8 mouse cellular contexts compared by ENCODE assay signal in genomic region chr7:99352526-99353400, GRCm38 (mm10). TPM values are rescaled to one million over a fixed set of nuclear protein-coding genes. Genes with fewer than 3 reads are reported as not detected.
A peak's percentile ranks its signal among the peaks of the same experiment; 100 is the strongest.
DNase-seq lines count a peak whose midpoint lies in the region; ATAC-seq and TF ChIP-seq lines count a peak whose summit lies in the region.

TSS of gene Serpinh1 (minus strand) at chr7:99353239.

- peak within 1 kb of the TSS; percentile 35; the same call in 1 of the 2 replicates for H3K27ac ChIP-seq in ES-E14 (ENCODE audit: insufficient read depth, low read depth, low read length, poor library complexity, severe bottlenecking)
- peak within 1 kb of the TSS; percentile 80 for H3K27ac ChIP-seq in forebrain, embryonic 16.5 days (ENCODE audit: low read length)
- peak within 1 kb of the TSS; percentile 93 for H3K27ac ChIP-seq in lung, postnatal 0 days (ENCODE audit: low read length)

- in situ Hi-C loops in ES-E14 (cut with MboI; ENCODE audit: low sequenced_read_pairs in 2 of 2, unreplicated experiment in 2 of 2): no loop called here

- H3K9me3 ChIP-seq in ES-E14 (ENCODE audit: control insufficient read depth, insufficient read depth, low read depth, low read length): no peaks in the 10 kb centered on the region
- no peaks in the 10 kb centered on the region for H3K9me3 ChIP-seq in forebrain, embryonic 16.5 days (ENCODE audit: control insufficient read depth, low read length)
- no peaks in the 10 kb centered on the region for H3K9me3 ChIP-seq in lung, postnatal 0 days (ENCODE audit: low read length)

- ATAC-seq in forebrain, embryonic 16.5 days: peak; percentile 47
- ATAC-seq in lung, postnatal 0 days: peak; percentile 86
- ATAC-seq in megakaryocyte-erythroid progenitor cell, adult 5-6 weeks (replicated peaks; ENCODE audit: low FRiP score, low TSS enrichment, poor library complexity, severe bottlenecking): no peak

- H3K4me3 ChIP-seq in ES-E14 (ENCODE audit: insufficient read depth in 1 of 2, low read depth in 1 of 2, low read length in 2 of 2, poor library complexity in 1 of 2, severe bottlenecking in 1 of 2): peak within 1 kb of the TSS; percentile 72 to 75
- peak within 1 kb of the TSS; percentile 46 for H3K4me3 ChIP-seq in forebrain, embryonic 16.5 days (replicated peaks; ENCODE audit: low read length)
- H3K4me3 ChIP-seq in lung, postnatal 0 days (ENCODE audit: low read depth, low read length): peak within 1 kb of the TSS; percentile 68

- 1% methylated on average over 35 of the region's 35 CpGs for WGBS in forebrain, embryonic 16.5 days
- WGBS in lung, postnatal 0 days: 1% methylated on average over 34 of the region's 35 CpGs

- no peak for TF ChIP-seq EP300 in lung, postnatal 0 days (IDR thresholded peaks at IDR 0.05)

- H3K9ac ChIP-seq in ES-E14 (ENCODE audit: insufficient read depth, low read depth, low read length, poor library complexity, severe bottlenecking): peak within 1 kb of the TSS; percentile 79
- peak within 1 kb of the TSS; percentile 59 for H3K9ac ChIP-seq in forebrain, embryonic 16.5 days (replicated peaks; ENCODE audit: low read depth, low read length)
- H3K9ac ChIP-seq in lung, postnatal 0 days (replicated peaks; ENCODE audit: low read depth): peak within 1 kb of the TSS; percentile 75

- TF ChIP-seq CTCF in lung, postnatal 0 days (IDR thresholded peaks at IDR 0.05): no peak; the same call in 1 of the 2 replicates

- peak within 1 kb of the TSS; percentile 63 for H3K4me2 ChIP-seq in forebrain, embryonic 16.5 days (ENCODE audit: low read length)
- peak within 1 kb of the TSS; percentile 73 for H3K4me2 ChIP-seq in lung, postnatal 0 days (replicated peaks; ENCODE audit: low read depth, low read length)

- no peaks in the 10 kb centered on the region for H3K27me3 ChIP-seq in forebrain, embryonic 16.5 days (replicated peaks; ENCODE audit: control insufficient read depth, insufficient read depth, low read length)
- no peaks in the 10 kb centered on the region for H3K27me3 ChIP-seq in lung, postnatal 0 days (replicated peaks; ENCODE audit: insufficient read depth, low read length)

- DNase-seq in ES-E14 (ENCODE audit: low read depth, low spot score): no peak
- DNase-seq in adrenal gland, postnatal 36 days: peak; percentile 90 to 93
- peak; percentile 90 to 91 for DNase-seq in heart, postnatal 36 days
- DNase-seq in layer of hippocampus, postnatal 10 days (ENCODE audit: low spot score in 2 of 2): peak; percentile 48 to 68
- peak; percentile 98 for DNase-seq in lung, postnatal 0 days (ENCODE audit: low spot score)
- DNase-seq in right cerebral cortex, postnatal 14 days: peak; percentile 34

- H3K4me1 ChIP-seq in ES-E14 (ENCODE audit: control insufficient read depth in 2 of 2, insufficient read depth in 2 of 2, low read length in 2 of 2, poor library complexity in 1 of 2): peaks cover 10 to 51% of the 10 kb centered on the region in 2 experiments
- peaks cover 53% of the 10 kb centered on the region for H3K4me1 ChIP-seq in forebrain, embryonic 16.5 days (replicated peaks; ENCODE audit: control insufficient read depth, insufficient read depth, low read length)
- H3K4me1 ChIP-seq in lung, postnatal 0 days (ENCODE audit: insufficient read depth, low read depth, low read length): peaks cover 41% of the 10 kb centered on the region

- H3K36me3 ChIP-seq in ES-E14 (ENCODE audit: control insufficient read depth, insufficient read depth, low read length, poor library complexity, severe bottlenecking): peaks cover 9% of the 10 kb centered on the region; the same call in 1 of the 2 replicates
- no peaks in the 10 kb centered on the region for H3K36me3 ChIP-seq in forebrain, embryonic 16.5 days (ENCODE audit: control insufficient read depth, insufficient read depth)
- H3K36me3 ChIP-seq in lung, postnatal 0 days (ENCODE audit: insufficient read depth, low read length): peaks cover 11% of the 10 kb centered on the region; the same call in 1 of the 2 replicates

- intact Hi-C loops in heart, postnatal 36 days (cut with DNase I): no loop called here

TF ChIP-seq in ES-E14, 5 proteins besides CTCF, POLR2A, EP300 and RAD21:
- TF ChIP-seq HCFC1 (IDR thresholded peaks at IDR 0.05; ENCODE audit: borderline replicate concordance, insufficient read depth, low read length) (no peak), ZNF384 (IDR thresholded peaks at IDR 0.05; ENCODE audit: low read depth, low read length) (no peak), MAFK (IDR thresholded peaks at IDR 0.05; ENCODE audit: insufficient read depth, low read depth, low read length) (no peak)
TF ChIP-seq in ES-E14: peak in this region for 0.

RNA-seq across cellular contexts. Expression of gene Serpinh1, which starts in this region (rescaled TPM):
- total RNA-seq in ES-E14 (2012; rRNA removed): 337 and 500 TPM in 2 replicates
- total RNA-seq in adrenal gland, postnatal 36 days (2021): 100 to 1,000 TPM; 266 to 469 TPM
- 201 and 257 TPM in 2 replicates for polyA plus RNA-seq in forebrain, embryonic 16.5 days (2015; fragmentation: Nextera tagmentation; extraction: Ambion mirVana)
- total RNA-seq in heart, postnatal 36 days (2021): 100 to 1,000 TPM; 241 to 339 TPM
- 10 to 100 TPM; 58.2 to 62.0 TPM for total RNA-seq in layer of hippocampus, postnatal 10 days (2021)
- 579 and 666 TPM in 2 replicates for polyA plus RNA-seq in lung, postnatal 0 days (2015; fragmentation: Nextera tagmentation; extraction: Ambion mirVana)
- total RNA-seq in megakaryocyte-erythroid progenitor cell, adult 5-6 weeks (2014; fragmentation: Nextera tagmentation): not detected in 2 replicates
- not detected in 2 replicates for total RNA-seq in megakaryocyte-erythroid progenitor cell, adult 5-6 weeks (2017)

Comparison
In these comparisons a context has a peak if more than half of its experiments do, and no peak if none do; other contexts are left out.
1. RNA of gene Serpinh1 (total RNA-seq): 337 to 500 TPM in ES-E14, 266 to 469 TPM in adrenal gland, postnatal 36 days, 241 to 339 TPM in heart, postnatal 36 days and 58.2 to 62.0 TPM in layer of hippocampus, postnatal 10 days; not detected in megakaryocyte-erythroid progenitor cell, adult 5-6 weeks; every median in the first group is over 10 times any median in the second.
2. H3K27ac ChIP-seq: peak in every context shown above with its lines; median percentile 93 in lung, postnatal 0 days; 80 in forebrain, embryonic 16.5 days; 35 in ES-E14.
3. Peak in every context shown above with its lines, with median percentiles within 50 percentile points of each other: H3K4me3 ChIP-seq and H3K9ac ChIP-seq.